Mouse (Mus musculus) kidney, adult 2 months (tissue): ENCODE measurements around the gene Nipsnap3b.

ENCODE experiments used
- CTCF ChIP-seq: fragments of 200-500 bp; conservative IDR thresholded peaks from 2 replicates; pipeline ENCODE4 v1.5.1; 2011; ENCODE audit warnings: low read depth, mild to moderate bottlenecking, control low read depth, low read length, moderate library complexity, mixed read lengths; ENCODE audit not compliant: insufficient read depth, insufficient read length
- POLR2A ChIP-seq: fragments of 200-500 bp; IDR thresholded peaks from one replicate; pipeline ENCODE4 v1.6.1; 2011; ENCODE audit warnings: low read depth, low read length, control low read depth

- TF ChIP-seq CTCF (no peak), POLR2A (no peak)
Observed at GRCm38 (mm10) chr4:53000154-53000553, 11.5 kb upstream of the Nipsnap3b start.
